Mouse (Mus musculus): ENCODE measurements at regions not wholly inside any gene's neighbourhood (a gene's known extent, or its start where the extent isn't known, plus 50 kb on each side); places are given as distances from the start of the nearest gene placed in this dataset.

- TF ChIP-seq CTCF (IDR thresholded peaks at IDR 0.05; ENCODE audit: control insufficient read depth, insufficient read depth, insufficient read length) = no peak
- no peak for TF ChIP-seq FOSL1 (IDR thresholded peaks at IDR 0.05; ENCODE audit: insufficient read depth, low read length, poor library complexity, severe bottlenecking)
- TF ChIP-seq MYOG (IDR thresholded peaks at IDR 0.05; ENCODE audit: control insufficient read depth, extremely low read depth, insufficient read length) = no peak
- TF ChIP-seq MAX (IDR thresholded peaks at IDR 0.05) = no peak
- TF ChIP-seq MYOD1 (IDR thresholded peaks at IDR 0.05; ENCODE audit: control insufficient read depth, insufficient read length, low read depth) = no peak
- no peak for TF ChIP-seq USF1 (IDR thresholded peaks at IDR 0.05; ENCODE audit: low read depth)
- no peak for TF ChIP-seq CEBPB (IDR thresholded peaks at IDR 0.05; ENCODE audit: low read depth)
Measured at GRCm38 (mm10) chr6:99822471-99822870, 96.3 kb upstream of the Prok2 start.

Measured in C2C12 (cell line).